Mouse (Mus musculus) small intestine, adult 2 months (tissue): Measurements from ENCODE around the gene Omt2b. TPM values are rescaled to one million over a fixed set of nuclear protein-coding genes. Genes with fewer than 3 reads are reported as not detected.
A peak's percentile ranks its signal among the peaks of the same experiment; 100 is the strongest.
"Not testable (repeated sequence)": the region's sequence is repeated elsewhere in the genome, so short reads cannot be mapped to it uniquely, and the experiment has no call there.

Source experiments
- H3K27ac ChIP-seq: fragments of 200-500 bp; 2 replicates; pipeline ENCODE4 v1.5.1; 2012; ENCODE audit warnings: low read depth, low read length, control low read depth, inconsistent platforms; ENCODE audit not compliant: insufficient read depth
- H3K27me3 ChIP-seq: fragments of 200-500 bp; 2 replicates; pipeline ENCODE4 v1.6.1; 2012; ENCODE audit warnings: mild to moderate bottlenecking, moderate library complexity, low read length, inconsistent platforms; ENCODE audit not compliant: control insufficient read depth, insufficient read depth
- H3K36me3 ChIP-seq: fragments of 200-500 bp; 2 replicates; pipeline ENCODE4 v1.6.1; 2012; ENCODE audit warnings: mild to moderate bottlenecking, low read length, control low read depth, inconsistent platforms; ENCODE audit not compliant: control insufficient read depth, insufficient read depth
- H3K4me1 ChIP-seq: fragments of 200-500 bp; 2 replicates; pipeline ENCODE4 v1.6.1; 2012; ENCODE audit warnings: low read length, inconsistent platforms, mixed read lengths; ENCODE audit not compliant: control insufficient read depth, insufficient read depth, insufficient read length
- H3K4me3 ChIP-seq: fragments of 200-500 bp; 2 replicates; pipeline ENCODE4 v1.5.1; 2012; ENCODE audit warnings: low read depth, mild to moderate bottlenecking, control low read depth, inconsistent platforms, low read length, moderate library complexity
- CTCF ChIP-seq: fragments of 200-500 bp; IDR thresholded peaks from 2 replicates; pipeline ENCODE4 v1.5.1; 2012; ENCODE audit warnings: low read depth, mild to moderate bottlenecking, control low read depth, inconsistent platforms, low read length, moderate library complexity, mixed read lengths; ENCODE audit not compliant: insufficient replicate concordance, insufficient read length; ENCODE audit errors: extremely low read depth
- POLR2A ChIP-seq: fragments of 200-500 bp; IDR thresholded peaks from 2 replicates; pipeline ENCODE4 v1.6.1; 2012; ENCODE audit warnings: low read depth, mild to moderate bottlenecking, control low read depth, inconsistent platforms, low read length, moderate library complexity
- WGBS: fragments of 180-500 bp; shearing (Covaris S2); methylation state at CpG from one replicate; pipeline ENCODE4 v1.1.7; 2018; 5-methylcytosine and 5-hydroxymethylcytosine counted together
- polyA plus RNA-seq: library from polyadenylated mRNA; depleted of rRNA; stranded (reverse); fragments of >200 nt; gene quantifications from 2 replicates; pipeline ENCODE4 v1.2.3, GENCODE M21; 2012

Omt2b gene
- polyA plus RNA-seq, 1 experiment = not detected

DNA sequence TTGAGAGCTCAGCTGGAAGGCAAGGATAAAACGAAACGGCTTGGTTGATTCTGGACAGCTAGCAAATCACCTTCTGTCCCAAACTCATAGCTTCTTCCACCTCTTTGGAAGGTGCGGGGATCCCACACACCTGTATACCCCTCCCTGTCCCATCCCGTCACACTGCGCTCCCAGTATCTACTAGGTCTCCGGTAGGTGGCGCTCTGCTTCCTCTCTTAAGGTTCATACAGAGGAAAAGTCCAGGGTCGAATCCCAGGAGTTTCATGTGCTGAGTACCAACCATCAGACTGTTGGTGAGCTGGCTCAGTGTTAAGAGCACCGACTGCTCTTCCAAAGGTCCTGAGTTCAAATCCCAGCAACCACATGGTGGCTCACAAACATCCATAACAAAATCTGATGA is 30.7 kb downstream of the Omt2b start:
- WGBS = 9% methylated on average over 9 of the region's 9 CpGs

DNA sequence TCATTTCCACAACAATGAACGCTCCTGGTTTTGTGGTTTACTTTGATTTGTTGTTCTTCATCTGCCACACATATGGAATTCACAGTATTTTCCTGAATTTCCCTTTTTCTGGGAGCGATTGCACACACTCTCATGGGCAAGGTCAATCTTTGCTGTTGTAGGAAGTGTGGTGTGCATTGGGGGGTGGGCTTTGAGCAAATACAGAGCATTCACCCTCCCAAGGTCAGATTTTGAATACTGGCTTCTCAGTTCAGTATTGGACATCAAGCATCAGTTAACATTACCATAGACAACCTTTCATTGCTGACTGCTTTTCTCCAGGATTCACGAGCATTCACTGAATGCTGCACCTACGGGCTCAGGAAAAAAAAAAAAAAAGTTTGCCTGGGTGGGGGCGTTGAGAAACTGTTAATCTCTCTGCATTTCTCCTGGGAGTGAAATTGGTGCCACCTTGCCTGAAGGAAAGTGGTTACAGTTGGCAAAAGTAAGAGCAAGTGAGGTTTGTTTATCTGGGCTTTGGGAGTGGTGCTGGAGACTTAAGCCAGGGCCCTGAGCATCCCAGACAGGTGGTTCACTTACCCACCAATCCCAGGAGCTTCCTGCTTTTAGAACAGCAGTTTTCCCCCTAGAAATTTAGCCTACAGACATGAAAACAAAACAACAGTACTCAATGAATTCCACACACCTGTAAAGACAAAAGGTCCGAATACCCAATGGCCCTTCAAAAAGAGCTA is 32.5 kb downstream of the Omt2b start:
- H3K27ac ChIP-seq = no peak overlapping the region
- 86% methylated on average over 6 of the region's 6 CpGs for WGBS
- H3K27me3 ChIP-seq = no peaks in the 10 kb centered on the region
- H3K4me1 ChIP-seq = peaks cover 5% of the 10 kb centered on the region; the same call in 1 of the 2 replicates
- no peaks in the 10 kb centered on the region for H3K36me3 ChIP-seq
- TF ChIP-seq POLR2A = no peak
- no peak for TF ChIP-seq CTCF
- H3K4me3 ChIP-seq = no peak overlapping the region

More for the DNA sequence above, 30.7 kb downstream of the Omt2b start:
- no peak overlapping the region for H3K4me3 ChIP-seq
- no peak overlapping the region for H3K27ac ChIP-seq
- TF ChIP-seq CTCF (peak; percentile 68; the same call in 1 of the 2 replicates), POLR2A (no peak)
- no peaks in the 10 kb centered on the region for H3K27me3 ChIP-seq
- no peaks in the 10 kb centered on the region for H3K36me3 ChIP-seq
- peaks cover 5% of the 10 kb centered on the region; the same call in 1 of the 2 replicates for H3K4me1 ChIP-seq

DNA sequence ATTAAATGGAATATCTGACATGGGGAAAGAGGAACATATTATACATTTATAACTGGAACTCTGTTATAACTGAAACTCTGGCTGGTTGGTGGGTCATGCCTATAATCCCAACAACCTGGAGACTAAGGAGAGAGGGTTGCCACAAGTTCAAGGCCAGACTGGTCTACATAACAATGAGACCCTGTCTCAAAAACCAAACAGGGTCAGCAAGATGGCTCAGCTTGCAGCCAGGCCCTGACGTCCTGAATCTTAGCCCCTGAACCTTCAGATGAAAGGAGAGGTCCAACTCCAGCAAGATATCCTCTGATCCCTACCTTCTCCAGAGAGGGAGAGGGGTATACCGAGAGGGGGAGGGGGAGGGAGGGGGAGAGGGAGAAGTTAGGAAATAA is 33.1 kb downstream of the Omt2b start:
- WGBS = 53% methylated on average over 2 of the region's 2 CpGs
- TF ChIP-seq CTCF (no peak), POLR2A (no peak)
- Histone ChIP-seq H3K4me1 (peaks cover 5% of the 10 kb centered on the region; the same call in 1 of the 2 replicates), H3K36me3 (no peaks in the 10 kb centered on the region), H3K27ac (no peak overlapping the region), H3K27me3 (no peaks in the 10 kb centered on the region), H3K4me3 (no peak overlapping the region)

DNA sequence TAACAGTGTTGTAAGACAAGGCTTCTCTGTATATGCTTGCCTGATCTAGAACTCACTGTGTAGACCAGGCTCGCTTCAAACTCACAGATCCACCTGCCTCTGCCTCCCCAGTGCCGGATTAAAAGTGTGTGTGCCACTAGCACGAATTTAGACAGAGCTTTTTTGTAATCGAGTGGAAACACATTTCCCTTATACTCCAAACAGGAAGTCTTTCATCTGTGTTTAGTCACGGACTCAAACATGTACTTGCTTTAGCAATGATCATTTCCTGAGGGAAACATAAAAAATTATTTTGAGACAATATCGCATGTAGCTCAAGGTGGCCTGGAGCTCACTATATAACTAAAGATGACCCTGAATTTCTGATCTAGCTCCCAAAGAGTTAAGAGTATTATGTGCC is 36.0 kb downstream of the Omt2b start:
- no peak for TF ChIP-seq CTCF
- TF ChIP-seq POLR2A = no peak
- 57% methylated on average over 6 of the region's 6 CpGs for WGBS
- no peaks in the 10 kb centered on the region for H3K4me1 ChIP-seq
- H3K4me3 ChIP-seq = no peak overlapping the region
- H3K27me3 ChIP-seq = no peaks in the 10 kb centered on the region
- no peaks in the 10 kb centered on the region for H3K36me3 ChIP-seq
- H3K27ac ChIP-seq = no peak overlapping the region

DNA sequence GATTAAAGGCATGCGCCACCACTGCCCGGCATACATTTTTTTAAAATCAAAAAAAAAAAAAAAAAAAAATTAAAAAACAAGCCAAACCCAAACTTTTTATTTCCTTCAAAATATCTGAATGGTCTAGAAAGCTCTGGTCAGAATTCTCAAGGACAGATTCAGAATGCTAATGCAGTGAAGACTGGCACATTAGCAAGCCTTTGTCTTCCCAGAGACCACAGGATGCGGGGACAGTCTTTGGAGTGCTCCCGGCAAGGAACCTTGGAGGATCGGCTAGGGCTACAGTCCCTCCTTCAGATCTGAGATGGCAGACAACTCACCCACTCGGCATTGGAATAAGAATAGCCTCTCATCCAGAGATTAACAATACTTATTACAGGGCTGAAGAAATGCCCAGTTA is 37.3 kb downstream of the Omt2b start:
- Histone ChIP-seq H3K27me3 (no peaks in the 10 kb centered on the region), H3K4me1 (no peaks in the 10 kb centered on the region), H3K4me3 (no peak overlapping the region), H3K36me3 (no peaks in the 10 kb centered on the region), H3K27ac (no peak overlapping the region)
- 93% methylated on average over 6 of the region's 6 CpGs for WGBS
- no peak for TF ChIP-seq CTCF
- no peak for TF ChIP-seq POLR2A

DNA sequence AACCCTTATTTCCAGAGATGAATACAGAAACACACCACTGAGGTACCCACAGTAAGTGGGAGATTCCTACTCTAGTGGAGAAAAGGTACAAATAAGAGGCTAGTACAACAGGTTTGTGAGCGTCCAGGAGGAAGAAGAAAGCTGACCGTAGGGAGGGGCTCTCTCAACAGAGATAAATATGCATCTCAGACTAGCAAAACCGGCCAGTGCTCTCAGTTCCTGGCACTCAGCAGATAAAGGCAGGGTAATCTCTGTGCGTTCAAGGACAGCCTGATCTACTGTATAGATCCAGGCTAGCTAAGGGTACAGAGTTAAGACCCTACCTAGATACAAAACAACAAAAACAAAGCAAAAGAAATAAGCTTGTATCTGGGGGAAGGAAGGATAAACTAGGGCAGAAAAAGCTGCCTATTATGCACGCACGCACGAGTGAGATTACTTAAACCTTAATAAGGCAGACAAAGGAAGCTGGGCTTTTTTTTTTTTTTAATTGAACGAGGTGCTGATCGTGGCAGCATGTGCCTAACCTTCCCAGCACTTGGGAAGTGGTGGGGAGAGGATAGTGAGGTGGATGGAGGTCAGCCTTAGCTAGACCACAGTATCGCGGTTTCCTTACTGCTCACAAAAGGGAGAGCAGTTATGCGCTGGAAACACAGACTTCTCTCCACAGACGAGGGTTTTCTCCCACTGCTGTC is 38.6 kb downstream of the Omt2b start:
- TF ChIP-seq POLR2A = no peak
- TF ChIP-seq CTCF = no peak
- Histone ChIP-seq H3K36me3 (no peaks in the 10 kb centered on the region), H3K4me3 (no peak overlapping the region), H3K27me3 (no peaks in the 10 kb centered on the region), H3K27ac (no peak overlapping the region), H3K4me1 (no peaks in the 10 kb centered on the region)
- 57% methylated on average over 13 of the region's 13 CpGs for WGBS

DNA sequence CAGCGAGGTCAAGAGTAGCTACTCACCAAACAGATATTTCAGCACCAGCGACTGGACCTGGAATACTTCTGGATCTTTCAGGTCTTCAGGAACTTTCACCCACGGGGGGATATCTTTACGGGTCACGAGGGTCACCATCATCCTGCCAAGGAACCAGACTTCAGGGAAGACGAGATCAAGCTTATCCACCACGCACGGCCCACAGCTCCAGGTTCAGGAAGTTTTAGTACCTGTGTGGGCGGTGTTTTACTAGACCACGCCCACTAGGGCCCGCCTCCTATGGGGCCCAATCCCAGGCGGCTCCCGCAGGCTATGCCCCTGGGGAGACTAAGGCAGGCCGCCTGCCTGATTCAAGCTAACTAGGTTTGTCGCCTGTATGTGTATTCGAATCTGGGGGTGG is 40.6 kb downstream of the Omt2b start, which contains the start of gene Dppa5a:
Dppa5a (minus strand) TSS at position 219 of the 400 bp plus-strand sequence.
- H3K27ac ChIP-seq, H3K27me3 ChIP-seq, H3K36me3 ChIP-seq, H3K4me1 ChIP-seq, H3K4me3 ChIP-seq: not testable (repeated sequence)
- WGBS = 91% methylated on average over 16 of the region's 16 CpGs
